Mouse (Mus musculus) mouse embryonic stem cell (cell line): ENCODE results near the gene Gm19345.

Experiments used
- in situ Hi-C, 2 experiments: fragments of 300-500 bp; cut with MboI; formaldehyde crosslinking; loops; 1 replicate in 1 of 2; 3 replicates in 1 of 2; pipeline ENCODE4 v1.14.3; 2019 to 2020; ENCODE audit warnings: low sequenced_read_pairs in 2 of 2, low pct_unique_long_range_greater_than_20kb in 1 of 2, mixed read lengths in 1 of 2; ENCODE audit not compliant: unreplicated experiment in 1 of 2

Gene Gm19345

GRCm38 (mm10) chr7:19859740-19860139 lies 7.9 kb downstream of the Gm19345 start:
- in situ Hi-C loops, result no loop called here

- in situ Hi-C loops, result no loop called here
These were observed 9.4 kb downstream of the Gm19345 start, which contains the start of gene Ceacam16 for GRCm38 (mm10) chr7:19861199-19861598. Gene Ceacam16 (minus strand): TSS chr7:19861299.

GRCm38 (mm10) chr7:19864241-19864640 lies 12.4 kb downstream of the Gm19345 start:
- in situ Hi-C loops, result no loop called here

- in situ Hi-C loops, result no loop called here
These were observed 13.6 kb downstream of the Gm19345 start for GRCm38 (mm10) chr7:19865246-19866036.

GRCm38 (mm10) chr7:19866490-19866889 lies 14.7 kb downstream of the Gm19345 start:
- in situ Hi-C loops, result no loop called here

GRCm38 (mm10) chr7:19867751-19868399 lies 16.1 kb downstream of the Gm19345 start:
- in situ Hi-C loops, result no loop called here

GRCm38 (mm10) chr7:19871137-19871621 lies 19.4 kb downstream of the Gm19345 start:
- in situ Hi-C loops, result loop anchor here (5.0 kb wide), 1 partner anchor 69 kb away; no protein-coding TSS in a partner anchor

GRCm38 (mm10) chr7:19871943-19872601 lies 20.3 kb downstream of the Gm19345 start:
- in situ Hi-C loops, result loop anchor here (5.0 kb wide), 1 partner anchor 70 kb away; no protein-coding TSS in a partner anchor

- in situ Hi-C loops, result loop anchor here in 1 of 2 experiments (5.0 kb wide), 1 partner anchor 91 kb away; the partner anchor contains the start of gene Ceacam20
These were observed 24.3 kb downstream of the Gm19345 start for GRCm38 (mm10) chr7:19875948-19876682.

- in situ Hi-C loops, result loop anchor here in 1 of 2 experiments (5.0 kb wide), 1 partner anchor 90 kb away; the partner anchor contains the start of gene Ceacam20
These were observed 25.1 kb downstream of the Gm19345 start for GRCm38 (mm10) chr7:19876781-19877425.

GRCm38 (mm10) chr7:19880754-19881153 lies 29.0 kb downstream of the Gm19345 start:
- in situ Hi-C loops, result no loop called here

GRCm38 (mm10) chr7:19887849-19888248 lies 36.0 kb downstream of the Gm19345 start, which contains the start of gene Ceacam19:
Gene Ceacam19 (minus strand): TSS chr7:19887965.
- in situ Hi-C loops, result no loop called here

GRCm38 (mm10) chr7:19889881-19890280 lies 38.1 kb downstream of the Gm19345 start:
- in situ Hi-C loops, result no loop called here
